In genomic region chr9:32830268-32830891, GRCm38 (mm10) we compare ENCODE assay signal across 13 mouse cellular contexts.
DNase-seq lines count a peak whose midpoint lies in the region; ATAC-seq and TF ChIP-seq lines count a peak whose summit lies in the region.
"Had no signal": no experiment of that assay in that cellular context is flagged by ENCODE, and none has a peak within 500 bp of the region (broad histone marks: within the 10 kb centered on the region; RNA-seq: fewer than 3 reads in every experiment).

No protein-coding gene starts in this region.

- no peak for TF ChIP-seq CTCF in hindbrain, postnatal 0 days (IDR thresholded peaks at IDR 0.05; ENCODE audit: low read depth)

- DNase-seq in heart, adult 11 months: peak; percentile 89
- DNase-seq in heart, embryonic 10.5 days (ENCODE audit: low spot score): no peak
- peak; percentile 25 for DNase-seq in lung, postnatal 10 days
- DNase-seq in lung, adult 18-20 months: no peak
- no peak for DNase-seq in hindbrain, postnatal 0 days (ENCODE audit: low spot score)
- DNase-seq: cerebellum, postnatal 10 days; kidney, adult 2 months had no signal

- H3K4me1 ChIP-seq in heart, embryonic 10.5 days: peaks cover 17% of the 10 kb centered on the region
- peaks cover 8 to 21% of the 10 kb centered on the region in 2 experiments for H3K4me1 ChIP-seq in heart, embryonic 14.5 days (ENCODE audit: control insufficient read depth in 2 of 2, insufficient read depth in 2 of 2, low read length in 2 of 2)
- peaks cover 13% of the 10 kb centered on the region for H3K4me1 ChIP-seq in stomach, embryonic 16.5 days (ENCODE audit: control insufficient read depth, insufficient read depth, low read length)
- no peaks in the 10 kb centered on the region for H3K4me1 ChIP-seq in hindbrain, postnatal 0 days (ENCODE audit: insufficient read depth, low read length)
- H3K4me1 ChIP-seq: neural tube, embryonic 15.5 days had no signal

- no peaks in the 10 kb centered on the region for H3K27me3 ChIP-seq in heart, embryonic 10.5 days (ENCODE audit: insufficient read depth, poor library complexity, severe bottlenecking)
- H3K27me3 ChIP-seq in heart, embryonic 14.5 days (ENCODE audit: control insufficient read depth, insufficient read depth, low read length): no peaks in the 10 kb centered on the region
- H3K27me3 ChIP-seq in stomach, embryonic 16.5 days (ENCODE audit: control insufficient read depth, insufficient read depth, low read length): no peaks in the 10 kb centered on the region
- H3K27me3 ChIP-seq in hindbrain, postnatal 0 days (ENCODE audit: insufficient read depth, low read length): no peaks in the 10 kb centered on the region
- H3K27me3 ChIP-seq: limb, embryonic 13.5 days; neural tube, embryonic 15.5 days had no signal

- no peaks in the 10 kb centered on the region for H3K9me3 ChIP-seq in heart, embryonic 10.5 days
- H3K9me3 ChIP-seq in heart, embryonic 14.5 days (ENCODE audit: control insufficient read depth, low read length): no peaks in the 10 kb centered on the region
- H3K9me3 ChIP-seq in stomach, embryonic 16.5 days (replicated peaks; ENCODE audit: control insufficient read depth, low read length): no peaks in the 10 kb centered on the region
- no peaks in the 10 kb centered on the region for H3K9me3 ChIP-seq in hindbrain, postnatal 0 days (ENCODE audit: low read length)
- H3K9me3 ChIP-seq: limb, embryonic 13.5 days; neural tube, embryonic 15.5 days had no signal

- H3K4me3 ChIP-seq in heart, embryonic 10.5 days: no peak overlapping the region
- H3K4me3 ChIP-seq in heart, embryonic 14.5 days (ENCODE audit: control insufficient read depth in 1 of 2, insufficient read depth in 1 of 2, low read depth in 1 of 2, low read length in 2 of 2): no peak overlapping the region
- no peak overlapping the region for H3K4me3 ChIP-seq in stomach, embryonic 16.5 days (replicated peaks; ENCODE audit: low read length)
- no peak overlapping the region for H3K4me3 ChIP-seq in hindbrain, postnatal 0 days (ENCODE audit: low read length)
- H3K4me3 ChIP-seq: limb, embryonic 13.5 days; neural tube, embryonic 15.5 days had no signal

- H3K27ac ChIP-seq in heart, embryonic 10.5 days: no peak overlapping the region; the same call in 1 of the 2 replicates
- peak overlapping the region; percentile 31 to 44; a peak in 2 of 4 replicates for H3K27ac ChIP-seq in heart, embryonic 14.5 days (replicated peaks in 1 of 2; ENCODE audit: control insufficient read depth in 1 of 2, insufficient read depth in 1 of 2, low read depth in 2 of 2, low read length in 2 of 2)
- H3K27ac ChIP-seq in stomach, embryonic 16.5 days (ENCODE audit: low read length): peak overlapping the region; percentile 70; the same call in 1 of the 2 replicates
- H3K27ac ChIP-seq in hindbrain, postnatal 0 days: no peak overlapping the region
- H3K27ac ChIP-seq: limb, embryonic 13.5 days; neural tube, embryonic 15.5 days had no signal

- WGBS in heart, embryonic 10.5 days: 11% methylated on average over 2 of the region's 2 CpGs
- WGBS in heart, embryonic 14.5 days: 19% methylated on average over 2 of the region's 2 CpGs
- 11% methylated on average over 2 of the region's 2 CpGs for WGBS in stomach, embryonic 16.5 days
- WGBS in hindbrain, postnatal 0 days: 74% methylated on average over 2 of the region's 2 CpGs

- no peak overlapping the region for H3K9ac ChIP-seq in heart, embryonic 14.5 days (ENCODE audit: low read length)
- H3K9ac ChIP-seq in stomach, embryonic 16.5 days (ENCODE audit: low read length): no peak overlapping the region
- no peak overlapping the region for H3K9ac ChIP-seq in hindbrain, postnatal 0 days (replicated peaks; ENCODE audit: low read length)
- H3K9ac ChIP-seq: limb, embryonic 13.5 days; neural tube, embryonic 15.5 days had no signal

- ATAC-seq in heart, embryonic 14.5 days (ENCODE audit: insufficient number of reproducible peaks, insufficient read depth, low FRiP score, low read depth): peak; percentile 66; the same call in 1 of the 2 replicates
- peak; percentile 44; the same call in 1 of the 2 replicates for ATAC-seq in stomach, embryonic 16.5 days (ENCODE audit: insufficient read depth, low FRiP score)
- ATAC-seq in megakaryocyte-erythroid progenitor cell, adult 5-6 weeks (replicated peaks; ENCODE audit: low FRiP score, low TSS enrichment, poor library complexity, severe bottlenecking): no peak
- no peak for ATAC-seq in hindbrain, postnatal 0 days

- H3K4me2 ChIP-seq in heart, embryonic 14.5 days (ENCODE audit: low read length): no peak overlapping the region
- no peak overlapping the region for H3K4me2 ChIP-seq in stomach, embryonic 16.5 days (ENCODE audit: low read depth, low read length)
- H3K4me2 ChIP-seq in hindbrain, postnatal 0 days (ENCODE audit: low read depth, low read length): no peak overlapping the region
- H3K4me2 ChIP-seq: limb, embryonic 13.5 days; neural tube, embryonic 15.5 days had no signal

- H3K36me3 ChIP-seq in heart, embryonic 10.5 days: no peaks in the 10 kb centered on the region
- H3K36me3 ChIP-seq in heart, embryonic 14.5 days (ENCODE audit: control insufficient read depth, insufficient read depth, low read length): no peaks in the 10 kb centered on the region
- H3K36me3 ChIP-seq in stomach, embryonic 16.5 days (ENCODE audit: control insufficient read depth, insufficient read depth, low read length): no peaks in the 10 kb centered on the region
- H3K36me3 ChIP-seq in hindbrain, postnatal 0 days (ENCODE audit: insufficient read depth, low read length): no peaks in the 10 kb centered on the region
- H3K36me3 ChIP-seq: G1E; limb, embryonic 13.5 days; neural tube, embryonic 15.5 days had no signal

Comparison
In these comparisons a context has a peak if more than half of its experiments do, and no peak if none do; other contexts are left out.
1. DNase-seq: peak in heart, adult 11 months (single experiment) and lung, postnatal 10 days (single experiment); none in heart, embryonic 10.5 days (single experiment), lung, adult 18-20 months (0 of 2) and hindbrain, postnatal 0 days (single experiment).
2. H3K27ac ChIP-seq: peak in heart, embryonic 14.5 days (2 of 2) and stomach, embryonic 16.5 days (single experiment); none in heart, embryonic 10.5 days (single experiment) and hindbrain, postnatal 0 days (single experiment).
3. ATAC-seq: peak in heart, embryonic 14.5 days (single experiment) and stomach, embryonic 16.5 days (single experiment); none in megakaryocyte-erythroid progenitor cell, adult 5-6 weeks (single experiment) and hindbrain, postnatal 0 days (single experiment).